Mouse (Mus musculus) heart, adult 2 months (tissue): ENCODE results near the gene Dram2. TPM values are rescaled to one million over a fixed set of nuclear protein-coding genes. Genes with fewer than 3 reads are reported as not detected.

Experiments
- DNase-seq, 2 experiments: peaks; one replicate each; pipeline ENCODE4 v3.0.0; 2021
- H3K27ac ChIP-seq: fragments of 200-600 bp; 2 replicates; pipeline ENCODE4 v1.8.1; 2022
- H3K27me3 ChIP-seq: fragments of 200-500 bp; 2 replicates; pipeline ENCODE4 v1.6.1; 2012; ENCODE audit warnings: mild to moderate bottlenecking, low read length, inconsistent platforms, mixed read lengths; ENCODE audit not compliant: control insufficient read depth, insufficient read depth
- H3K36me3 ChIP-seq: fragments of 200-500 bp; 2 replicates; pipeline ENCODE4 v1.6.1; 2012; ENCODE audit warnings: low read length, inconsistent platforms; ENCODE audit not compliant: control insufficient read depth, insufficient read depth
- H3K4me1 ChIP-seq: fragments of 200-500 bp; 2 replicates; pipeline ENCODE4 v1.6.1; 2011; ENCODE audit warnings: low read length; ENCODE audit not compliant: control insufficient read depth, insufficient read depth
- H3K4me3 ChIP-seq: fragments of 200-600 bp; 2 replicates; pipeline ENCODE4 v1.8.1; 2022
- H3K79me2 ChIP-seq: fragments of 200-500 bp; replicated peaks from 2 replicates; pipeline ENCODE4 v1.6.1; 2012; ENCODE audit warnings: mild to moderate bottlenecking, inconsistent platforms, low read length, moderate library complexity, mixed read lengths; ENCODE audit not compliant: control insufficient read depth, insufficient read depth
- H3K9ac ChIP-seq: fragments of 200-500 bp; 2 replicates; pipeline ENCODE4 v1.6.1; 2012; ENCODE audit warnings: low read depth, mild to moderate bottlenecking, control low read depth, inconsistent platforms, low read length, mixed read lengths
- CTCF ChIP-seq: fragments of 200-600 bp; IDR thresholded peaks from 2 replicates; pipeline ENCODE4 v1.8.1; 2022; ENCODE audit warnings: antibody characterized with exemption, mild to moderate bottlenecking, moderate library complexity
- EP300 ChIP-seq: fragments of 200-500 bp; IDR thresholded peaks from 2 replicates; pipeline ENCODE4 v1.6.1; 2011; ENCODE audit warnings: low read depth, low read length, control low read depth; ENCODE audit not compliant: insufficient read depth
- POLR2A ChIP-seq: fragments of 200-500 bp; IDR thresholded peaks from 2 replicates; pipeline ENCODE4 v1.6.1; 2011; ENCODE audit warnings: mild to moderate bottlenecking, low read depth, low read length, control low read depth; ENCODE audit not compliant: insufficient read depth
- WGBS: fragments of 180-500 bp; shearing (Covaris S2); methylation state at CpG from one replicate; pipeline ENCODE4 v1.1.7; 2018; 5-methylcytosine and 5-hydroxymethylcytosine counted together
- intact Hi-C: fragments of 180-260 bp; cut with DNase I; formaldehyde crosslinking; loops from one replicate; pipeline ENCODE4 v1.15.1; 2025
- polyA plus RNA-seq: library from polyadenylated mRNA; depleted of rRNA; stranded (reverse); fragments of >200 nt; gene quantifications from 2 replicates; pipeline ENCODE4 v1.2.3, GENCODE M21; 2012
- total RNA-seq, 2 experiments: library from RNA; stranded (reverse); gene quantifications; 2 replicates each; pipeline ENCODE4 v1.2.3; 2021

Dram2 gene
- total and polyA plus RNA-seq, 3 experiments = 64.5 to 109 (median 94.7) TPM

DNA sequence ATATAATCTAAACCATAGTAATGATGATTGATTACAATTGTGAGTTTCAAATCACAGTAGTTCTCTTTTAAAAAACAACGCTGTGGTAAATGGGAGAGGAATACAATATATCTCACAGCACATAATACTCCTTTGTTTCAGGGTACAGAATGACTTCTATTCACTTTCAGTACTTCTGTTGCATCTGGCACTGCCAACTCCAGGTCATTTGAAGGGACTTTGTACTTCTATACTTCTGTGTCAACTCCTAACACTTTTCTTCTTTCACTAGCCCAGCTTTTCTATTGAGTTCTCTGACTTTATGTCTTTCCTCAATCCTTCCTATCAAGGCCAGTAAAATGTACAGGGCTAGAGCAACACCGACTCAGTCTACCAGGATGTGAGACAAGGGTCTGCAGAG lies 21.2 kb upstream of the Dram2 start:
- H3K4me1 ChIP-seq = no peaks in the 10 kb centered on the region
- intact Hi-C loops = no loop called here
- no peak for TF ChIP-seq EP300
- no peak for TF ChIP-seq POLR2A
- TF ChIP-seq CTCF = no peak
- no peaks in the 10 kb centered on the region for H3K79me2 ChIP-seq
- no peak overlapping the region for H3K27ac ChIP-seq
- H3K36me3 ChIP-seq = no peaks in the 10 kb centered on the region
- H3K27me3 ChIP-seq = no peaks in the 10 kb centered on the region
- 92% methylated on average over 2 of the region's 2 CpGs for WGBS
- no peak overlapping the region for H3K9ac ChIP-seq
- no peak overlapping the region for H3K4me3 ChIP-seq
- no peak for DNase-seq

DNA sequence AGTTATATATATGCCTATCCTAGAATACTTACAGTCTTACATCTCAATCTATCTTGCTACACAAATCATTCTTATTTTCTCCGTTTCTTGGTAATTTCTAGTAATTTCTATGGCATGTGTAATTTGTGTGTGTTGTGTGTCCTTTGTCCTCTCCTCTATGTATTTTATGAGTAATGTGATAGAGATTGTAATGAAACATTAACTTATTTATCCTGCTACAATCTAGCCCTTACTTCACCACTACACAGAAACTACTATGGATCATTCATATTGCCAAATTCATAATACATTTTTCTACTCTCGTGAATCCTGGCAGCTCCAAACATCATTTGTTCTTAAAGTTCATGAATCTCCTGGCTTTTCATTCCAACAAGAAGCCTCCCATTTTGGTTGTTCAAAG lies 19.6 kb upstream of the Dram2 start:
- 93% methylated on average over 2 of the region's 2 CpGs for WGBS

DNA sequence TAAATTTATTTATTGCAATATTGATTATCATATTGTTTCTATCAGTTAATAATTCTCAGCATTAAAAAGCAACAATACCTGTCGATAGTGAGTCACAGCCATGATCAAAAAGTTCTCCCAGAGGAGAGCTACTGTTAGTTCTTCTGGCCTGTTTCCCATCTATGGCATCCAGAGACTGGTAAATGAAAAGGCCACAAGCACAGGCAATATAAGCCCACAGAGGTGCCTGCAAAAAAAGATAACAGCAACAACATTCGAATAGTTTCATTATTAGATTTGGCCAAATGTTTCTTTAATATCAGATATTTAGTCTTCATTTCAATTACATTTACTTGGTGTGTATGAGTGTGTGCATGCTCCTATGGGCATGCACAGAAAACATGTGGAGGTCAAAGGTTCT lies 14.3 kb upstream of the Dram2 start:
- peaks cover 11% of the 10 kb centered on the region for H3K36me3 ChIP-seq
- intact Hi-C loops = loop anchor here (5.0 kb wide), 1 partner anchor 34 kb away; no protein-coding TSS in a partner anchor
- peaks cover 2% of the 10 kb centered on the region; the same call in 1 of the 2 replicates for H3K4me1 ChIP-seq
- peaks cover 2% of the 10 kb centered on the region; the same call in 1 of the 2 replicates for H3K79me2 ChIP-seq
- no peak overlapping the region for H3K9ac ChIP-seq
- DNase-seq = no peak
- H3K27me3 ChIP-seq = no peaks in the 10 kb centered on the region
- 92% methylated on average over 2 of the region's 2 CpGs for WGBS
- no peak for TF ChIP-seq POLR2A
- H3K4me3 ChIP-seq = no peak overlapping the region
- H3K27ac ChIP-seq = no peak overlapping the region

More for the DNA sequence above, 19.6 kb upstream of the Dram2 start:
- Histone ChIP-seq H3K4me1 (no peaks in the 10 kb centered on the region), H3K79me2 (no peaks in the 10 kb centered on the region), H3K9ac (no peak overlapping the region), H3K27ac (no peak overlapping the region), H3K4me3 (no peak overlapping the region), H3K27me3 (no peaks in the 10 kb centered on the region), H3K36me3 (no peaks in the 10 kb centered on the region)
- intact Hi-C loops = no loop called here
- DNase-seq = no peak
- TF ChIP-seq POLR2A (no peak), CTCF (no peak), EP300 (no peak)

DNA sequence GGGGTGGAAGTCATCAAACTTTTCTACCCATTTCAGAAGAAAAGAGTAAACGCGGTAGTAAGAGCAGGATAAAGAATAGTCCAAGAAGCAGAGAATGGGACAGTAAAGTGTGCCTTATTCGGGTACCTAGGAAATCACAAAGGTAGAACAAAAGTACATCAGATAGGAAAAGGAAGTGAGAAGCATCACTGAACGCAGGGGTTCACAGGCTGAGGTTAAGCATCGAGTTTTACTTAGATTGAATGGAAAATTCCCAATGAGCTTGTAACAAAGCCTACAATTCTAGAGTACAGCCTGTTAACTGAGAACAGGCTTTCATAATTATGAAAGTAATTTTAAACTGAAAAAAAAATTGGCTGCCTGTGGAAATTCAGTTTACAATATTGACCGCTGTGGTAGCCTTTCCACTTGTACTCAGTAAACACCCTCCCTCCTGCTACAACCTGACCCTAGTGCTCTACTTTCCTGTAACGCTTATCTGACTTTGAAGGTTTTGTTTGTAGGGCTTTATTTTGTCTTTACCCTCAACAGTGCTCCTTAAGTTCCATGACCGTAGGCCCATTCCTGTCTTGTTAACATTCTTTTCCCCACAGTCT lies 2.8 kb upstream of the Dram2 start:
- H3K9ac ChIP-seq = no peak overlapping the region
- intact Hi-C loops = loop anchor here (5.0 kb wide), 1 partner anchor 177 kb away; no protein-coding TSS in a partner anchor

DNA sequence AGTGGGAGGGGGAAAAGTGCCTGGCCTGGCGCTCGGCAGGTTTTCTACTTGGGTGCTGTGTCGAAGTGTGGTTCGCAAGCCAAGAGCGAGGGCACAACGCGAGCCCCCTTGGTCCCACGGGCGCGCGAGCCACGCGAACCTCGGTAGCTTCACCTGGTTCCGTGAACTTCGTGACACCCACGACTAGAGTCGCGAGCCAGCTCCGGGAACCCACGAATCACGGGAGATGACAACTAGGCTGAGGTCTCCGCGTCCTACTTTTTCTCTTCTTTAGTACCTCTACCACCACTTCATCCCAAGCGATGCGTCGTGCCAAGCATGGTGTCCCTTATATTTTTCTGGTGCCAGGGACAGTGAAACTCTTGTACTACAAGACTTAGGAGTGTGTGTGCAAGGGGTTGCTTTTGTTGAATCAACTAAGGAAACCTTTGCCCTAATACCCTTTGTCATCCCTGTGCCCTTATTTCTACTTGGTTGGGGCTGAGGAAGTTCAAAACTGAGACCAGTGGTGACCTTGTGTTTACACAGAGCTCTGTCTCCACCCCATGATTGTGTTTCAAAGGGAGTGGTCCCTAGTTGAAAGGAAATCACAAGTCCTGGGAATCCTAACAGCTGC lies 434 bp downstream of the Dram2 start:
- peak in 1 of 2 experiments; percentile 52 for DNase-seq
- H3K79me2 ChIP-seq = peaks cover 3% of the 10 kb centered on the region; the same call in 1 of the 2 replicates
- H3K4me3 ChIP-seq = peak overlapping the region; percentile 92
- under 1% methylated on average over 27 of the region's 27 CpGs for WGBS
- H3K36me3 ChIP-seq = peaks cover 49% of the 10 kb centered on the region
- no peaks in the 10 kb centered on the region for H3K27me3 ChIP-seq
- peak; percentile 53 for TF ChIP-seq POLR2A
- no peak for TF ChIP-seq CTCF
- no peak for TF ChIP-seq EP300
- peak overlapping the region; percentile 84 for H3K9ac ChIP-seq
- H3K27ac ChIP-seq = peak overlapping the region; percentile 92
- intact Hi-C loops = loop anchor here (5.0 kb wide), 1 partner anchor 174 kb away; no protein-coding TSS in a partner anchor
- peaks cover 9% of the 10 kb centered on the region for H3K4me1 ChIP-seq

More for the DNA sequence above, 2.8 kb upstream of the Dram2 start:
- H3K36me3 ChIP-seq = peaks cover 27% of the 10 kb centered on the region
- H3K27me3 ChIP-seq = no peaks in the 10 kb centered on the region
- TF ChIP-seq EP300 = no peak
- no peak for TF ChIP-seq CTCF
- TF ChIP-seq POLR2A = no peak
- peaks cover 7% of the 10 kb centered on the region for H3K4me1 ChIP-seq
- peaks cover 4% of the 10 kb centered on the region; the same call in 1 of the 2 replicates for H3K79me2 ChIP-seq
- WGBS = 74% methylated on average over 8 of the region's 8 CpGs
- no peak overlapping the region for H3K27ac ChIP-seq
- no peak overlapping the region for H3K4me3 ChIP-seq
- DNase-seq = no peak

DNA sequence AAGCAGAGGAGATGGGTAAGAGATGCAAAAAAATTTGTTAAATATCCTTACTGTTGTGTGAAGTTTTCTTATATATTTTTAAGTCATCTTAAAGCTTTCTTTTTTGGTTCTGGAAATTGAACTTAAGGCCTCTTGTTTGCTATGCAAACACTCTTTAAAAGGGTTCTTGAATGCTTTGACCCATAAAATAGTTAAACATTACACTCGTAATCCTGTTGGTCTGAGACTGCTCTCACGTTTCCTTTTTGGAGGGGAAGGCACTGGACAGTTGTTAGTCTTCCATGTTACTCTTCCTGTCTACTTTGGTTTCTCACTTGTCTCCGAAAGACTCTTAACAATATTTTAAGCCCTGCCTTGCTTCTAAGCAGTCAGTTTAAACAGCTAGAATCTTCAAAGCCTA lies 1.4 kb downstream of the Dram2 start:
- peak overlapping the region; percentile 92 for H3K4me3 ChIP-seq
- H3K79me2 ChIP-seq = peaks cover 2% of the 10 kb centered on the region; the same call in 1 of the 2 replicates
- WGBS = 11% methylated on average over 3 of the region's 3 CpGs
- H3K4me1 ChIP-seq = peaks cover 10% of the 10 kb centered on the region
- peak overlapping the region; percentile 92 for H3K27ac ChIP-seq
- H3K36me3 ChIP-seq = peaks cover 53% of the 10 kb centered on the region
- intact Hi-C loops = loop anchor here (5.0 kb wide), 1 partner anchor 173 kb away; no protein-coding TSS in a partner anchor
- DNase-seq = no peak
- H3K9ac ChIP-seq = no peak overlapping the region
- TF ChIP-seq EP300 (no peak), CTCF (no peak), POLR2A (no peak)
- no peaks in the 10 kb centered on the region for H3K27me3 ChIP-seq
